Comparison of ENCODE assay signal across 8 mouse cellular contexts in genomic region chr7:19149626-19150025, GRCm38 (mm10). TPM values are rescaled to one million over a fixed set of nuclear protein-coding genes. Genes with fewer than 3 reads are reported as not detected.
DNase-seq lines count a peak whose midpoint lies in the region; ATAC-seq lines count a peak whose summit lies in the region.

TSS of gene Snrpd2 (plus strand) at chr7:19149722.

- WGBS in hindbrain, embryonic 10.5 days, result under 1% methylated on average over 24 of the region's 24 CpGs

- no peaks in the 10 kb centered on the region for H3K27me3 ChIP-seq in hindbrain, embryonic 10.5 days (ENCODE audit: insufficient read depth, poor library complexity, severe bottlenecking)

- H3K4me1 ChIP-seq in hindbrain, embryonic 10.5 days (replicated peaks), result peaks cover 33% of the 10 kb centered on the region

- DNase-seq in MN1 (ENCODE audit: low spot score), result peak; percentile 96
- peak; percentile 96 for DNase-seq in cerebellum, adult 9-10 months
- DNase-seq in hindbrain, embryonic 10.5 days (ENCODE audit: low spot score), result peak; percentile 99
- peak; percentile 96 to 97 for DNase-seq in layer of hippocampus, postnatal 10 days (ENCODE audit: low spot score in 2 of 2)
- peak; percentile 98 for DNase-seq in lung, postnatal 10 days
- peak; percentile 94 for DNase-seq in ovary, postnatal 36 days (ENCODE audit: low spot score)
- DNase-seq in thymus, postnatal 25 days, result peak; percentile 95

- no peaks in the 10 kb centered on the region for H3K9me3 ChIP-seq in hindbrain, embryonic 10.5 days

- ATAC-seq in frontal cortex, adult (ENCODE audit: low TSS enrichment), result peak; percentile 80

- peak within 1 kb of the TSS; percentile 78 for H3K4me3 ChIP-seq in hindbrain, embryonic 10.5 days

- peak within 1 kb of the TSS; percentile 89 for H3K27ac ChIP-seq in hindbrain, embryonic 10.5 days

- peaks cover 53% of the 10 kb centered on the region for H3K36me3 ChIP-seq in hindbrain, embryonic 10.5 days

RNA-seq across cellular contexts. Expression of gene Snrpd2, which starts in this region (rescaled TPM):
- 184 TPM in 2 replicates for polyA plus RNA-seq in hindbrain, embryonic 10.5 days (2016; fragmentation: Nextera tagmentation; extraction: Ambion mirVana)
- total RNA-seq in layer of hippocampus, postnatal 10 days (2021), result 100 to 1,000 TPM in 1 of 2 experiments, 10 to 100 TPM in 1; 94.1 to 100 TPM

Comparison
In these comparisons a context has a peak if more than half of its experiments do, and no peak if none do; other contexts are left out.
1. Peak in every context shown above with its lines: DNase-seq, ATAC-seq, H3K4me3 ChIP-seq and H3K27ac ChIP-seq.